Mouse (Mus musculus): Measurements from ENCODE around the gene Ccdc188. TPM values are rescaled to one million over a fixed set of nuclear protein-coding genes. Genes with fewer than 3 reads are reported as not detected.

Ccdc188 gene
- polyA plus RNA-seq, 1 experiment from 2014 or later, result not detected

DNA sequence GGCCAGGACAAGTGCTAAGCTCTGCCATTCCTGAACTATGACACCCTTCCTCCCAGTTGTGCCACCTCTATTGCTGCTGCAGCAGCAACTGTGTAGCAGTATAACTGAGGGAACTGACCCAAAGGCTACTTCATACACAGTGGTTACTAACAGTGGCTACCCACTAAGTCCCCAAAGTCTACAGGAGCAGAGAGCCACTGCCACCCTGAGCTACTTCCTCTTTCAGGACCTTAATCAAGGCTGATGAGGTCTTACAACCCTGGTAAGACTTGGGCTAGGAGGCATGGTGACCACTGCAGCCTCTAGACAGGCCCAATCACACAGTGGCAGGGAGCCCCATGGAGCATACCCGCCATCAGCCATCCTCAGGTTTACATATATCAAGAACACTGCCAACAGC lies 15.6 kb upstream of the Ccdc188 start:
- Histone ChIP-seq H3K9me3 (no peaks in the 10 kb centered on the region), H3K27ac (no peak overlapping the region), H3K27me3 (0 out of 2 replicates have a peak, but pooled peaks cover 2% of the 10 kb centered on the region), H3K9ac (no peak overlapping the region), H3K4me3 (no peak overlapping the region), H3K36me3 (no peaks in the 10 kb centered on the region), H3K4me1 (peaks cover 7% of the 10 kb centered on the region), H3K4me2 (replicated peaks) (no peak overlapping the region)
- ATAC-seq (ENCODE audit: insufficient number of reproducible peaks, insufficient read depth, low FRiP score, low TSS enrichment), result no peak
- 81% methylated on average over 1 of the region's 1 CpGs for WGBS

DNA sequence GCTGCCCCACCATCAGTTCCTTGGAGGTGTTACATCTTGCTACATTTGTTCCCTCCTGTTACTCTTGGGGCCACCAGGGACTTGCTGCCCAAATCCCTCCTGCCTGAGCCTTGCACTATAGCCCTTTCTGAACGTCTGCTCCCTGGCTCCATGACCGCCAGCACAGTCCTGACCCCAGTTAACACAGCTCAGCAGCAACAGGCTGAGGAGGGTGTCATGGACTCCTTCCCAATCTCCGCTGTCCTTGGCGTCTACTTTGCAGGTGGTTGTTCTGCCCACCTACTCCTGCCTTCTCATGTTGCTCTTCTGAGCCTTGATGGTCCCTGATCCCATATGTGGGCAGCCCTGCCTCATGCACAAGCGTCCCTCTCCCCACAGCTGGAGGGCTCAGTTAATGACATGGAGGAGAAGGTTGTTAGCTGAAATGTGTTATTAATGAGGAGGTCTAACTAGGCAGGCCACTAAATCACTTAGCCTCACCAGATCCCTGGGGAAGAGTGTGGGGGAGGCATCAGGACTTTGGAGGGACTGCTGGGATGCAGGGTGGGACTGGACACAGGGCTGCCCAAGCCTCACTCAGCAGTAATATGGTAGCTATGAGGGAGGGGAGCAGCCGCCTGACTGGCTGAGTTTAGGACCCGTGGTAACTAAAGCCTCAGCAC lies 14.1 kb upstream of the Ccdc188 start:
- Histone ChIP-seq H3K9ac (no peak overlapping the region), H3K4me1 (peaks cover 7% of the 10 kb centered on the region), H3K4me2 (replicated peaks) (no peak overlapping the region), H3K9me3 (no peaks in the 10 kb centered on the region), H3K4me3 (no peak overlapping the region), H3K27ac (no peak overlapping the region), H3K27me3 (0 out of 2 replicates have a peak, but pooled peaks cover 2% of the 10 kb centered on the region), H3K36me3 (no peaks in the 10 kb centered on the region)
- no peak for ATAC-seq (ENCODE audit: insufficient number of reproducible peaks, insufficient read depth, low FRiP score, low TSS enrichment)
- 46% methylated on average over 7 of the region's 7 CpGs for whole genome bisulfite sequencing

DNA sequence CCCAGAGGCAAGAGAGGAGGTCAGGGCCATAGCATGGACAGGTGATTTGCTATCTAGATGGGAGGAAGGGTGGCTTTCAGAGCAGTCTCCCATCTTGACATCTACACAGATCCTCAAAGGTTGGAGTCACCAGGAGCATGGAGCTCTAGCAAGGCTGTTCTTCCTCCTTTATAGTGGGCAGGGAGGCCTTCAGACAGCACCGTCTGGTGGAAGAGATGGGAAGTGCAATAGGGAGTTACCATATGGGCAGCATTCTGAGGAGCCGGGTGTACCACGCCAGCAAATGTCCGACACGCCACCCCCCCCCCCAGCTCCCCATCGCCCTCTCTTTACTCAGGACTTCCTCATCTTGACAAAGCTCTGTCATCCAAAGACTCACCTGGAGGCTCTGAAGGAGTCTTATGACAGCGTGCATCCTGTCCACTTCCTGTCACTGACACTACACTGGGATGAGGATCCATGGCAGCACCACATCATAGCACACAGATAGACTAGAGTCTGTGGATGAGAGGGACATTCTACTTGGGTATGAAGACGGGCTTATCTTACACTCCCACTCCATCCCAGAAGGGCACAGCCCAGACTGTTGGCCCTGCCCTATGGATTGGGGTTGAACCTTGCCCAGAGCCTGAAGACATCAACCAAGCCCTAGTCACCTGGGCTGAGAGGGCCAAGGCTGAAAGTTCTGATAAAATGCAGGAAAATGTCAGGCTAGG lies 6.8 kb upstream of the Ccdc188 start:
- Histone ChIP-seq H3K9me3 (no peaks in the 10 kb centered on the region), H3K4me1 (peaks cover 13% of the 10 kb centered on the region), H3K4me2 (replicated peaks) (no peak overlapping the region), H3K27me3 (no peaks in the 10 kb centered on the region), H3K9ac (no peak overlapping the region), H3K36me3 (no peaks in the 10 kb centered on the region), H3K4me3 (no peak overlapping the region), H3K27ac (no peak overlapping the region)
- 23% methylated on average over 8 of the region's 8 CpGs for WGBS
- ATAC-seq (ENCODE audit: insufficient number of reproducible peaks, insufficient read depth, low FRiP score, low TSS enrichment), result no peak

GRCm38 (mm10) chr16:18211417-18212171 lies 6.1 kb upstream of the Ccdc188 start:
- H3K27me3 ChIP-seq, result no peaks in the 10 kb centered on the region
- H3K9me3 ChIP-seq, result no peaks in the 10 kb centered on the region
- H3K36me3 ChIP-seq, result no peaks in the 10 kb centered on the region
- H3K9ac ChIP-seq, result no peak overlapping the region
- H3K27ac ChIP-seq, result no peak overlapping the region
- WGBS, result 41% methylated on average over 10 of the region's 10 CpGs
- 0 out of 2 replicates have a peak, but pooled peaks have one; percentile 29 for ATAC-seq (ENCODE audit: insufficient number of reproducible peaks, insufficient read depth, low FRiP score, low TSS enrichment)
- no peak overlapping the region for H3K4me3 ChIP-seq
- H3K4me2 ChIP-seq (replicated peaks), result no peak overlapping the region
- H3K4me1 ChIP-seq, result peaks cover 13% of the 10 kb centered on the region

DNA sequence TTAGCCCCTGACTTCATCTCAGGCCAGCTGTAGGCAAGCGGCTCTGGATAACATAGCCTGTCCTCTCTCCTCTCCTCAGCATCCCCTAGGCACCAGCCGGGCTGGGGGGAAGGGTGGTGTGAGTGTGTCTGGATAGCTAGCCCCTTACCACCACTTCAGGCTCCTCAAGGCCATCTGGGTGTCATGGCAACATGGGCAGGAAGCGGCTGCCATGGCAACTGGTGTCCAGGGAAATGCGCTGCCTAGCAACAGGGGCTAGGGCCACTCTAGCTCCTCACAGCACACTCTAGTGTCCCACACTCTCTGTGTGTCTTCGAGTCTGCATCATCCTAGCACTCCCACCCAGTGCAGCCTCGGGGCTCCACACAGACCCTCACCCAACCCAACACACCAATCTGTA lies 4.0 kb upstream of the Ccdc188 start:
- Histone ChIP-seq H3K27me3 (no peaks in the 10 kb centered on the region), H3K4me3 (no peak overlapping the region), H3K4me1 (peaks cover 13% of the 10 kb centered on the region), H3K36me3 (no peaks in the 10 kb centered on the region), H3K27ac (0 out of 2 replicates have a peak overlapping the region, but pooled peaks have one; percentile 36), H3K4me2 (replicated peaks) (peak overlapping the region; percentile 3; the same call in 1 of the 2 replicates), H3K9me3 (no peaks in the 10 kb centered on the region), H3K9ac (no peak overlapping the region)
- WGBS, result 36% methylated on average over 6 of the region's 6 CpGs
- ATAC-seq (ENCODE audit: insufficient number of reproducible peaks, insufficient read depth, low FRiP score, low TSS enrichment), result peak; percentile 79

DNA sequence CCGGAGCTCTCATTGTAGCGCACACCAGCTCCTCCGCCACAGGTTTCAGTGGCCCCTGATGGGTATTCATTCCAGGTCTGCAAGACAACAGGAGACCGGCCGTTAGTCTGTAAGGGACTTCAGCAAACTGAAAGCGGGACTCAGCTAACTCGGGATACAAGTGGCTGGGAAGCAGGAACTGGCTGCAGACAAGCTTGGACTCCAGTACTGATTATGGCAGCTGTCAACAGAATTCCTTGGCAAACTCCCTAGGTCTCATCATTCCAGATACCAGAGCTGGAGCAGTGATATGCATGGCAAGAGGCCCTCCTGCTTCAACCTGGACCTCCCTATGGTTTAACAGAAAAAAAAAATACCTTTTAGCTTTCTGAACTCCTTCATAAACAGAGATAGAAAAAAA lies 2.8 kb upstream of the Ccdc188 start:
- H3K4me2 ChIP-seq (replicated peaks), result no peak overlapping the region
- H3K4me3 ChIP-seq, result no peak overlapping the region
- no peak overlapping the region for H3K27ac ChIP-seq
- H3K36me3 ChIP-seq, result no peaks in the 10 kb centered on the region
- peaks cover 15% of the 10 kb centered on the region for H3K4me1 ChIP-seq
- 82% methylated on average over 7 of the region's 7 CpGs for WGBS
- H3K9ac ChIP-seq, result no peak overlapping the region
- no peak for ATAC-seq (ENCODE audit: insufficient number of reproducible peaks, insufficient read depth, low FRiP score, low TSS enrichment)
- no peaks in the 10 kb centered on the region for H3K27me3 ChIP-seq
- H3K9me3 ChIP-seq, result no peaks in the 10 kb centered on the region

- no peak overlapping the region for H3K27ac ChIP-seq
- no peak overlapping the region for H3K9ac ChIP-seq
- 84% methylated on average over 9 of the region's 9 CpGs for WGBS
Observed at GRCm38 (mm10) chr16:18218580-18218996, 909 bp downstream of the Ccdc188 start.

DNA sequence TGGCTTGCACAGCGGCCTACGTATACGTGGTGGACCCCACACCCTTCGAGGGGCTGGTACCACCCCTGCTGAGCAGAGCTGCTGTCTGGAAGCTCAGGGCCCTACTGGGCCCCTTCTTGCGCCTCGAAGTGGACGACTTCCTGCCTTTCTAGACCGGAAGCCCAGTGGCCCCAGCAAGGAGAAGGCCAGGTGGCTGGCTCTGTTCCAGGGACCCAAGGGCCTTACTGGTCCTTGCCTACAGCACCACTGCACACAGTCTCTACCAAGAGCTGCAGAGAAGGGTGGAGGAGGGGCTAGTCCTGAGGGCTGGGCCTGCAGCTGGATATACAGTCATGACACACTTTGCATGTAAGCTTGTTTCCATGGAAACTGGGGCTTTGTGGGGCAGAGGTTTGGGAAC lies 2.3 kb downstream of the Ccdc188 start:
- 61% methylated on average over 8 of the region's 8 CpGs for WGBS
- H3K27me3 ChIP-seq, result no peaks in the 10 kb centered on the region
- peaks cover 9% of the 10 kb centered on the region for H3K4me1 ChIP-seq
- H3K9ac ChIP-seq, result no peak overlapping the region
- 0 out of 2 replicates have a peak, but pooled peaks have one; percentile 38 for ATAC-seq (ENCODE audit: insufficient number of reproducible peaks, insufficient read depth, low FRiP score, low TSS enrichment)
- no peak overlapping the region for H3K27ac ChIP-seq
- H3K36me3 ChIP-seq, result peaks cover 40% of the 10 kb centered on the region
- H3K4me3 ChIP-seq, result no peak overlapping the region
- H3K9me3 ChIP-seq, result no peaks in the 10 kb centered on the region
- H3K4me2 ChIP-seq (replicated peaks), result no peak overlapping the region

More at GRCm38 (mm10) chr16:18218580-18218996, 909 bp downstream of the Ccdc188 start:
- ATAC-seq (ENCODE audit: insufficient number of reproducible peaks, insufficient read depth, low FRiP score, low TSS enrichment), result no peak
- no peak overlapping the region for H3K4me3 ChIP-seq
- H3K36me3 ChIP-seq, result peaks cover 26% of the 10 kb centered on the region
- H3K27me3 ChIP-seq, result no peaks in the 10 kb centered on the region
- peaks cover 16% of the 10 kb centered on the region for H3K4me1 ChIP-seq
- no peak overlapping the region for H3K4me2 ChIP-seq (replicated peaks)
- H3K9me3 ChIP-seq, result no peaks in the 10 kb centered on the region

DNA sequence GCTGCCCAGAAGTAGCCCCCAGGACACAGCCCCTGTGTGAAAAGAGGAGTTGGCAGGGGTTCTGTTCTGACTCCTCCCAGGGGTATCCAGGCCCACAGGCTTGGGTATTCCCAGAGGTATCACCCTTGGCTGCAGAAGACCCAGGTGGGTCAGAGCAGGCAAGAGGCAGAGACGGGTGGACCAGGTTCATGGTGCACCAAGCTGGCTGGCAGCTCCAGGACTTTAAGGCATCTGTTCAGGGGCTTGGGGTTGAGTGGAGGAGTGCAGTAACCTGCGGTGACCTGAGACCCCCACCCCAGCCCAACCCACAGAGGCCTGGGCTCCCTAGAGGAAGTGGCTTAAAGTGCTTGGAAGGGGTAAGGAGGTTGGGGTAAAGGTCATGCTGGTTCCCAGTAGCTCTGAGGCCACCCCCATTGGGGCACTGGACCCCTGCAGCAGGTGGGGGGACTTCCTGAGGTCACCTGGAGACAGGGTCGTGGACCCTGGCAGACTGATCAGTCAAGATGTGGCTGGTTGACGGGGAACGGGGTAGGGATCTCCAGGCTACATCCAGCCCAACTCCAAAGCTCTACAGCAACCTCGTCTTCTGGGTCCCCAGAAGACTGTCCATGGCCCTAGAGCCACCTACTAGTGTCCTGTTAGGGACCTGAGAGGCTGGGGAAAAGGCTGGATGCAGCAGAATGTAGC lies 3.3 kb downstream of the Ccdc188 start:
- Histone ChIP-seq H3K27ac (no peak overlapping the region), H3K27me3 (no peaks in the 10 kb centered on the region), H3K4me2 (replicated peaks) (no peak overlapping the region), H3K4me3 (no peak overlapping the region), H3K9me3 (no peaks in the 10 kb centered on the region), H3K4me1 (peaks cover 9% of the 10 kb centered on the region), H3K9ac (no peak overlapping the region), H3K36me3 (peaks cover 50% of the 10 kb centered on the region)
- no peak for ATAC-seq (ENCODE audit: insufficient number of reproducible peaks, insufficient read depth, low FRiP score, low TSS enrichment)
- WGBS, result 83% methylated on average over 6 of the region's 6 CpGs

DNA sequence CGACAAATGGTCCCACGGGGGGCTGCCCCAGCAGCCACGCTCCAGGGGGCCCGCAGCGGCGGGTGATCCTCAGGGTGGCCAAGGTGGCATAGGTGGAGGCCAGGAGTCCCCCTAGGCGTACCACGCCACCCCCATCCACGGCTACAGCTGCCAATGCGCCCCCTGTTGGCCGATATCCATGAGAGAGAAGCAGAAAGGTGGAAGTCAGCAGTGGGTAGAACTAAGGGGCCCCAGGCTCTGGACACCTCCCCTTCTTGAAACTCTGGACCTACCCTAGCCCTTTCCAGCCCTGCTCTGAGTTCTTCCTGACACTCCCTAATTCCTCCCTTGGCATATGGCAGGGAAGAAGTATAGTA lies 3.8 kb downstream of the Ccdc188 start:
- Histone ChIP-seq H3K4me2 (replicated peaks) (no peak overlapping the region), H3K36me3 (peaks cover 55% of the 10 kb centered on the region), H3K27me3 (no peaks in the 10 kb centered on the region), H3K4me3 (no peak overlapping the region), H3K9me3 (no peaks in the 10 kb centered on the region), H3K27ac (no peak overlapping the region), H3K9ac (no peak overlapping the region), H3K4me1 (peaks cover 9% of the 10 kb centered on the region)
- WGBS, result 70% methylated on average over 11 of the region's 11 CpGs
- ATAC-seq (ENCODE audit: insufficient number of reproducible peaks, insufficient read depth, low FRiP score, low TSS enrichment), result no peak

DNA sequence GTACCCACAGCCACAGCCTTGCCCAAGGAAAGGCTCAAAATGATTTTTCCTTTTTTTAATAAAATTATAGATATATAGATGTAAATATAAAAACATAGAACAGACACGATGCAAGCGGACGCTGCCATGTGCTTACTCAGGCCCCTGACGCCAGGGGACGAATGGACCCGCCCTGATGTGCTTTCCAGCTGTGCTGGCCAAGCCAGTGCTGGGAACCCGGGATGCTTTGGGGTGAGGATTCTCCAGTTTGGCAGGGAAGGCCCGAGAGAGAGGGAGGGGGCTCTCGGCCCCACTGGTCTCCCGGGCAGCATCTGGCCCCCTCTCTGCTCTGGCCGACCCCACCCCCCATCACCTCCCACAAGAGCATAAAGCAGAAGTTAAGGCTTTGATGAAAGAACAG lies 4.5 kb downstream of the Ccdc188 start:
- Histone ChIP-seq H3K9me3 (no peaks in the 10 kb centered on the region), H3K27me3 (no peaks in the 10 kb centered on the region), H3K4me1 (peaks cover 9% of the 10 kb centered on the region), H3K36me3 (peaks cover 62% of the 10 kb centered on the region), H3K27ac (no peak overlapping the region), H3K4me3 (no peak overlapping the region), H3K9ac (no peak overlapping the region), H3K4me2 (replicated peaks) (no peak overlapping the region)
- ATAC-seq (ENCODE audit: insufficient number of reproducible peaks, insufficient read depth, low FRiP score, low TSS enrichment), result no peak
- WGBS, result 89% methylated on average over 11 of the region's 11 CpGs

Data from embryonic facial prominence, embryonic 12.5 days (tissue).